Mouse (Mus musculus) left cerebral cortex, adult 9 months (tissue): ENCODE measurements around the gene Myo6.

Experiments used
- DNase-seq, 2 experiments: peaks; one replicate each; pipeline ENCODE4 v3.0.0; 2022; ENCODE audit warnings: low spot score in 2 of 2

Myo6 gene

GRCm38 (mm10) chr9:80181692-80182091 is 16.9 kb downstream of the Myo6 start:
- DNase-seq: no peak

- no peak for DNase-seq
Observed at GRCm38 (mm10) chr9:80184138-80184537, 19.3 kb downstream of the Myo6 start.

GRCm38 (mm10) chr9:80185737-80186136 is 20.9 kb downstream of the Myo6 start:
- no peak for DNase-seq

GRCm38 (mm10) chr9:80186693-80187092 is 21.9 kb downstream of the Myo6 start:
- no peak for DNase-seq

- no peak for DNase-seq
Observed at GRCm38 (mm10) chr9:80188324-80188893, 23.6 kb downstream of the Myo6 start.

- no peak for DNase-seq
Observed at GRCm38 (mm10) chr9:80191240-80191639, 26.4 kb downstream of the Myo6 start.

GRCm38 (mm10) chr9:80192324-80192723 is 27.5 kb downstream of the Myo6 start:
- no peak for DNase-seq

GRCm38 (mm10) chr9:80194446-80194845 is 29.6 kb downstream of the Myo6 start:
- DNase-seq: no peak

- no peak for DNase-seq
Observed at GRCm38 (mm10) chr9:80196161-80196560, 31.3 kb downstream of the Myo6 start.

- no peak for DNase-seq
Observed at GRCm38 (mm10) chr9:80197233-80197632, 32.4 kb downstream of the Myo6 start.

GRCm38 (mm10) chr9:80200855-80201254 is 36.0 kb downstream of the Myo6 start:
- DNase-seq: no peak

- DNase-seq: no peak
Observed at GRCm38 (mm10) chr9:80202374-80203060, 37.7 kb downstream of the Myo6 start.

GRCm38 (mm10) chr9:80208681-80209080 is 43.9 kb downstream of the Myo6 start:
- DNase-seq: no peak

- DNase-seq: no peak
Observed at GRCm38 (mm10) chr9:80209459-80209858, 44.6 kb downstream of the Myo6 start.

GRCm38 (mm10) chr9:80210096-80210495 is 45.3 kb downstream of the Myo6 start:
- no peak for DNase-seq

- DNase-seq: no peak
Observed at GRCm38 (mm10) chr9:80213428-80213827, 48.6 kb downstream of the Myo6 start.

- DNase-seq: no peak
Observed at GRCm38 (mm10) chr9:80215502-80215901, 50.7 kb downstream of the Myo6 start.

- no peak for DNase-seq
Observed at GRCm38 (mm10) chr9:80216786-80217501, 52.1 kb downstream of the Myo6 start.

GRCm38 (mm10) chr9:80218718-80219117 is 53.9 kb downstream of the Myo6 start:
- DNase-seq: no peak

GRCm38 (mm10) chr9:80223989-80224635 is 59.3 kb downstream of the Myo6 start:
- DNase-seq: peak in 1 of 2 experiments; percentile 33

- DNase-seq: no peak
Observed at GRCm38 (mm10) chr9:80226579-80227325, 61.9 kb downstream of the Myo6 start.
